Mouse (Mus musculus): ENCODE results near the gene Rufy3.

The Rufy3 gene

DNA sequence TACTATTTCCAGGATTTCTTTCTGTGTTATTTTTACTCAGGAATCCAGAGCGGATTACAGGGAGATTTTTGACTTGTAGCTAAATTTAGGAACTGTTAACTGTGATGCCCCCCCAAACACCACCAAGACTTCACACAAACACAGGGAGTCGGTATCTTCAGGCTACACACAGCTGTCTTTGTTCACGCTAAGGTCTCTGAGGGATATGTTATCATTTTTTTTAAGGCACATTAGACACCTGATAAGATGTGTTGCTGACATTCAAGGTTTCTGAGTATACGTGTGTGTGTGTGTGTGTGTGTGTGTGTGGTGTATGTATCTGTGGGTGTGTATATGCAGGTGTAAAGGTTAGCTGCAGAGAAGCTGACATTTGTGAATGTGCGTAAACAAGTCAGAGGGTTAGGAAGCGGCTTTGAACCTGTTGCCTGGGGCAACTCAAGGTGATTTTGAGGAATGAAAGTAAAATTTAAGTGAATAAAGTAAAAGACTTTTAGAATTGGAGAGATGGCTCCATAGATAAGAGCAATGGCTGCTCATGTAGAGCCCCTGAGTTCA lies 121.0 kb downstream of the Rufy3 start:
- DNase-seq: no peak

DNA sequence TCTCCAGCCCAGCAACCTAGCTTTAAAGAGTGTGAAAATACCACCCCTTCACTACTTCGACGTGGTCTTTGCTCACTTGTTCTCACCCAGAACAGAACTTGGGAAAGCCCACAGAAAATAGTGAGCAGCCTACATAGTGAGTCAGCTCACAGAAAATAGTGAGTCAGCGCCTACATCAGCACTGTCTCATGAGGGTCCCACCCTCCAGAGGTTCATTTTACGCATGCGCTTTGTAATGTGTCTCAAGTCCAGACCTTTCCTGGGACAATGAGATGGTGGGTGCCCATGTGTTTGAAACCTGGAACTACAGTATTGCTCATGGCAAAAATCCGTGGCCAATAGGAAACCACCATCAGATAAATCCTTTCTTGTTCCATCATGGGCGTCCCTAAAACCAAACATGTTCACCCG lies 123.2 kb downstream of the Rufy3 start:
- DNase-seq: no peak

GRCm38 (mm10) chr5:88688583-88689187 lies 123.8 kb downstream of the Rufy3 start:
- DNase-seq: no peak

- peak; percentile 14 to 26 for DNase-seq
Measured at GRCm38 (mm10) chr5:88689279-88689938, 124.6 kb downstream of the Rufy3 start.

DNA sequence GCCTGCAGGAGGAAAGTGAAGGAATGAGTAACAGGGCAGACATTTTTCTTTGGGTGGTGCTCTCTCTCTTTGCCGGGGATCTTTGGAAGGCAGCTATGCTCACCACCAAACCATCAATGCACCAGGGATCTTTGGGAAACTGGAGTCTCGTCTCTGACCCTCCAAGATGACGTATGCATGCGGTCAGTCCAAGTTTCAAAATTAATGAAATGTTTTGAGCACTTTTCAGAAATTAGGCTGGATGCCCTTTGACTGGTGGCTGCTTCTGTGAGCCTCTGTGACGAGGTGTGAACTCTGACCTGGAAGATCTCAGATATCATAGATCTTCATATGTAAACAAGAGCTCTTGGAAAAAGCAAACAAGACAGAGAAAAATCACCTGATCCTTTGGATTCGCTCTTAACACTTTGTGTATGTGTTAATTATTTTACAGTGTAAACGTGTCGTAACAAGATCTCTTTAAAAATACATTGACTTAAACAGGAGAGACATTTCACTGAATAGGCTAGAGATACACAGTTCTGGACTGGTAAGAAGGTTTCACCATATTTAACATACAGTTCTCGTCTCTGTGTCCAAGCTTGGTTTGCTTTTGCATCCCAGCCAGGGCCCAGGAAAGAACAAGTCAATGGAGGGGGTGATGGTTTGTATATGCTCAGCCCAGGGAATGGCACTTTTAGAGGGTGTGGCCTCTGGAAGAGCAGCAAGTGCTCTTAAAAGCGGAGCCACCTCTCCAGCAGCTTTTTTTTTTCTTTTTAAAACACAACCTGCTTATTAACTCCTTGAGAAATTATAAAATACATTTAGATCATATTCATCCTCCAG lies 126.1 kb downstream of the Rufy3 start:
- no peak for DNase-seq

GRCm38 (mm10) chr5:88691506-88692095 lies 126.8 kb downstream of the Rufy3 start:
- no peak for DNase-seq

GRCm38 (mm10) chr5:88692586-88692985 lies 127.7 kb downstream of the Rufy3 start:
- no peak for DNase-seq

GRCm38 (mm10) chr5:88693057-88693456 lies 128.2 kb downstream of the Rufy3 start:
- DNase-seq: no peak

GRCm38 (mm10) chr5:88697291-88697690 lies 132.5 kb downstream of the Rufy3 start:
- no peak for DNase-seq

- DNase-seq: no peak
Measured at GRCm38 (mm10) chr5:88699251-88699913, 134.5 kb downstream of the Rufy3 start.
